Mouse (Mus musculus) G1E (cell line): Measurements from ENCODE around the gene Renbp.

Source experiments
- CTCF ChIP-seq: IDR thresholded peaks from 2 replicates; pipeline ENCODE4 v1.5.1; 2012; ENCODE audit warnings: low read depth, low read length, inconsistent platforms, mixed read lengths
- GATA1 ChIP-seq: IDR thresholded peaks from 2 replicates; pipeline ENCODE4 v1.6.1; 2012; ENCODE audit warnings: borderline replicate concordance, low read length, inconsistent platforms, mixed read lengths
- GATA2 ChIP-seq: IDR thresholded peaks from 2 replicates; pipeline ENCODE4 v1.6.1; 2012; ENCODE audit warnings: low read depth, low read length, inconsistent platforms, borderline replicate concordance
- TAL1 ChIP-seq: conservative IDR thresholded peaks from 2 replicates; pipeline ENCODE4 v1.6.1; 2012; ENCODE audit warnings: low read depth, low read length, inconsistent platforms, mixed read lengths

DNA sequence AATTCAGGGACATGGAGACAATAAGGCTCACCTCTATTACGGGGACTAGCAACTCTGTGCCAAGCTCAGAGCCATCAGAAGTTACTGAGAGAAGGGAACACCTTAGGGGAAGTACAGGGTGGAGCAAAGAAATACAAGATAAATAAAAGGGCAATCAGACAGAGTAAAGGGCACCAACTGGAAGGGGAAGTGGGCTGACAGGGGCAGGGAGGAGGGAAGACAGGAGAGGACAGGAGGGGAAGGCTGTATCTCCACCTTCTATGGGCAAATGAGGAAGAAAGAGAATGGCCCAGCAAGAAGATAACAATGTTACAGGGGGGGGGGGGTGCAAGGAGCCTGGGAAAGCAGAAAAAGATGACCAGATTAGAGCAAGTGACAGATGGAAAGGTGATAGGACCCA lies 53.6 kb downstream of the Renbp start:
- TF ChIP-seq CTCF (no peak), TAL1 (no peak), GATA2 (no peak), GATA1 (no peak)
